Mouse (Mus musculus) neural tube, embryonic 14.5 days (tissue): ENCODE results near the gene Dap. TPM values are rescaled to one million over a fixed set of nuclear protein-coding genes. Genes with fewer than 3 reads are reported as not detected.

Experiments used
- ATAC-seq: fragments of 200-750 bp; cut with Nextera tagmentation; 2 replicates; pipeline ENCODE4 v1.8.0; 2017; ENCODE audit warnings: low read depth, mild to moderate bottlenecking, moderate TSS enrichment, moderate library complexity
- H3K27ac ChIP-seq: fragments of 300-500 bp; sonication (generic); 2 replicates; pipeline ENCODE4 v1.5.1; 2014; ENCODE audit warnings: low read depth, mild to moderate bottlenecking, control low read depth, low read length, moderate library complexity, mixed read lengths
- H3K27me3 ChIP-seq: fragments of 300-500 bp; sonication (generic); 2 replicates; pipeline ENCODE4 v1.6.1; 2014; ENCODE audit warnings: low read length; ENCODE audit not compliant: control insufficient read depth, insufficient read depth
- H3K36me3 ChIP-seq: fragments of 300-500 bp; sonication (generic); 2 replicates; pipeline ENCODE4 v1.6.1; 2014; ENCODE audit warnings: low read length, mixed read lengths; ENCODE audit not compliant: control insufficient read depth, insufficient read depth
- H3K4me1 ChIP-seq: fragments of 300-500 bp; sonication (generic); 2 replicates; pipeline ENCODE4 v1.6.1; 2014; ENCODE audit warnings: low read length; ENCODE audit not compliant: control insufficient read depth, insufficient read depth
- H3K4me2 ChIP-seq: fragments of 300-500 bp; sonication (generic); 2 replicates; pipeline ENCODE4 v1.6.1; 2014; ENCODE audit warnings: mild to moderate bottlenecking, low read depth, low read length, control low read depth
- H3K4me3 ChIP-seq: fragments of 300-500 bp; sonication (generic); 2 replicates; pipeline ENCODE4 v1.5.1; 2014; ENCODE audit warnings: low read depth, low read length, control low read depth, mixed read lengths
- H3K9ac ChIP-seq: fragments of 300-500 bp; sonication (generic); replicated peaks from 2 replicates; pipeline ENCODE4 v1.6.1; 2014; ENCODE audit warnings: low read depth, mild to moderate bottlenecking, control low read depth, low read length, mixed read lengths
- H3K9me3 ChIP-seq: fragments of 300-500 bp; sonication (generic); 2 replicates; pipeline ENCODE4 v1.6.1; 2016; ENCODE audit warnings: low read length; ENCODE audit not compliant: control insufficient read depth
- WGBS: fragments of 180-500 bp; shearing (Covaris S2); extraction: QIAGEN DNeasy Blood & Tissue Kit; methylation state at CpG from one replicate; pipeline ENCODE4 v1.1.7; 2014; 5-methylcytosine and 5-hydroxymethylcytosine counted together
- polyA plus RNA-seq: library from polyadenylated mRNA; unstranded; fragments of >200 nt; fragmentation: Nextera tagmentation; extraction: Ambion mirVana; gene quantifications from 2 replicates; pipeline ENCODE4 v1.2.1, GENCODE M21; 2014

Dap gene
- polyA plus RNA-seq, 1 experiment from 2014 or later: 23.0 TPM

DNA sequence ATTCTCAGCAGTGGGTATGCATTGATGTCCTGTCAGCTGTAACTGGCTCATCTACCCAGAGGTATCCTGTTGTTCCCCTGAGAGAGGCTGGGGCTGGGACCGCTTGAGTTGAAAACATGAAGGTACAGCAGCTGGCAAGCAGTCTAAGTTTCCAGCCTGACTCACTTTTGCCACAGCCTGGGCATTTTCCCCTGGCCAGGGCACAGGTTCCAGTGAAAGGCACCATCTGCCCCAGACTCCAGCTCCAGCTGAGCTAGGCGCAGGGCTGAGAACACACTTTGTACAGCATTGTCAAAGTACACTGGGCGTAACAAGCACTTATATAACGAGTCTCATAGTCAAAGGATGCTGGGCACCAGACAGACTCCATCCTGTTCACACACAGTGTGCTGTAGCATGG is 29.8 kb downstream of the Dap start:
- Histone ChIP-seq H3K27ac (no peak overlapping the region), H3K27me3 (no peaks in the 10 kb centered on the region), H3K9me3 (no peaks in the 10 kb centered on the region), H3K4me1 (no peaks in the 10 kb centered on the region), H3K9ac (no peak overlapping the region), H3K4me2 (no peak overlapping the region), H3K4me3 (no peak overlapping the region), H3K36me3 (no peaks in the 10 kb centered on the region)
- ATAC-seq: no peak
- 86% methylated on average over 4 of the region's 4 CpGs for WGBS

DNA sequence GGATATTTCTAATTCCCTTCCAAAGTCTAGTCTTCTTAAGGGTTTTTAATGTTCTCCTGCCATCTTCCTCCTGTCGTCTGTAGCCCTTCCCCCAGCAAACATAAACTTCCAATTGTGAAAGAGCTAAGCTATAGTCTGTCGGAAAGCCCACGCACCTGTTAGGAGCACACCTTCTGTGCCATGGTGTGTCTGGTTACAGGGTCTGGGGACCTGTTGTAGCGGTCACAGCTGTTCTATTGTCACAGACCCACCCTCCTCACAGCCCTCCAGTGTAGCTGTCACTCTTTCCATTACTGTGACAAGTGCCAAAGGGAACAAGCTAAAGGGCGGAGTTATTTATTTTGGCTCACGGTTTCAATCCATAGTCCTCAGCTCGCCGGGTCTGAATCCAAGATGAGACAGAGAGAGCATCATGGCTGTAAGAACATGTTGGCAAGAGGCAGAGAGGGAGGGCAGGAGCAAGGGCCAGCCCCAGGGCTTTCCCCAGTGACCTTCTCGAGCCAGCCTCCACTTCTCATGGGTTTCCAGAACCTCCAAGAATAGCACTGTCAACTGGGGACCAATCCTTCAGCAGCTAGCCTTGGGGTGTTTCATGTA is 30.9 kb downstream of the Dap start:
- Histone ChIP-seq H3K9me3 (no peaks in the 10 kb centered on the region), H3K4me2 (no peak overlapping the region), H3K4me3 (no peak overlapping the region), H3K36me3 (no peaks in the 10 kb centered on the region), H3K9ac (no peak overlapping the region), H3K4me1 (no peaks in the 10 kb centered on the region), H3K27me3 (no peaks in the 10 kb centered on the region), H3K27ac (no peak overlapping the region)
- no peak for ATAC-seq
- WGBS: 84% methylated on average over 9 of the region's 9 CpGs

DNA sequence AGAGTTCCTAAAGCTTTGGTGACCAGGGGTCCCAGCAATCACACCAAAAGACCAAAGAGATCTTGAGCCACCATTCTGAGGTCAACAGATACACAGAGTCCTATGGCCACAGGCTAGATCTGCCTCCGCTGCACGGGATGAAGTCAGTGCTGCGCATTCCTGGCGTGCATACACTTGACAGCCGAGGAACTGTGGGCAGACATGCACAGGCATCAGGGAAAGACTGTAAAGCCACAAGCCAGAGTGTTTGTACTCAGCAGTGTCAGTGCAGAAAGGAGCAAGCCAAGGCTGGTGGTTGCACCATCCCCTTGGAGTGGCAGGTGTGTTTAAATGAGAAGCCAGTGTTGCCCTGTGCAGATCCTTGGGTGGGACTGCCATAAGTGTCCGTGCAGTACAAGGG is 31.6 kb downstream of the Dap start:
- Histone ChIP-seq H3K27me3 (no peaks in the 10 kb centered on the region), H3K27ac (no peak overlapping the region), H3K4me2 (no peak overlapping the region), H3K36me3 (no peaks in the 10 kb centered on the region), H3K4me3 (no peak overlapping the region), H3K9ac (no peak overlapping the region), H3K4me1 (no peaks in the 10 kb centered on the region), H3K9me3 (no peaks in the 10 kb centered on the region)
- no peak for ATAC-seq
- WGBS: 88% methylated on average over 6 of the region's 6 CpGs

DNA sequence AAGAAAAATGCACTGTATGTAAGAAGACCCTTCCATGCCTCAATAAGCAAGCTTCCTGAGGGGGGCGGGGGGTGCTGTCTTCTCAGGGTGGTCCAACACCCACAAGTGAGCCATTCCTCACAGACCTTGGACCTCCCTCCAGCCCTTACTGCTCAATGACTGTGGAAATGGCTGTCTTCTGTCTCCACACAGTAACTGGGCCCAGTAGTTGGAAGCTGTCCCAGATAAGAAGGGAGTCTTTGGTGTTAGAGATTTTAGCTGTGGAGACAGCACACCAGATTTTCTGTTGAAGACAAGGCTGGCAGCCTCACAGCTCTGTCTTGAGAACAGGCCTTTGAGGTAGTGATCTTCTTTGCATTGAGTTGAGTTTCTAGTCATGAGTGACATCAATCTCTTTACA is 33.2 kb downstream of the Dap start:
- no peak overlapping the region for H3K27ac ChIP-seq
- H3K4me1 ChIP-seq: no peaks in the 10 kb centered on the region
- no peak for ATAC-seq
- no peak overlapping the region for H3K4me2 ChIP-seq
- no peaks in the 10 kb centered on the region for H3K36me3 ChIP-seq
- no peak overlapping the region for H3K9ac ChIP-seq
- WGBS: 79% methylated on average over 1 of the region's 1 CpGs
- no peaks in the 10 kb centered on the region for H3K27me3 ChIP-seq
- H3K9me3 ChIP-seq: no peaks in the 10 kb centered on the region
- no peak overlapping the region for H3K4me3 ChIP-seq

DNA sequence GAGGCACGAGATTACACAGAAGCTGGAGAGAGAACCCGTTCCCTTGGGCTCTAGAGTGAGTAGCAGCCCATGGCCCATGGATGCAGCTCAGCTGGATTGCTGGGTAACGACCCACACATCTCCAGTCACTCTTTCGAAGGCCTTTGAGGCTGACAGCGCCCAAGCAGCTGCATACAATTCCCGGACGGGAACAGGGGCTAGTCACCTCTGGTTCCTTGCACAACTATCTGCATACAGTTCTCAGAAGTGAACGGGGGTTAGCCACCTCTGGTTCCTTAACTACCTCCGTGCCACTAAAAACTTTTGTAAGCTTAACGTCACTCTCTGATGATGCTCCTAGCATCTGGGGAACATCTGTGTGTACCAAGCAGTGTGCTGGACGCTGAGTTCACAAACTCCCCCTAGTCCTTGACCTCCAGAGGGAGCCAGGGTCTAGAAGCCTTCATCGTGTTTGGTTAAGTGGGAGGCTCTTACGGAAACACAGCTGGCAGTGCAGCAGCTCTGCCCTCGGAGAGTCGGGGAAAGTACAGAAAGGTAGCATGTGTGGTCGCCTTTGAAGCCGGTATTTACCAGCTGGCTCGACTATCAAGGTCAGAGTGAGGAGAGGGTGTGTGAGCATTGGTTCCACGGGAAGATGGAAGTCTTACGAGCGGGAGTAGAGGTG is 34.0 kb downstream of the Dap start:
- Histone ChIP-seq H3K4me3 (no peak overlapping the region), H3K4me2 (no peak overlapping the region), H3K27me3 (no peaks in the 10 kb centered on the region), H3K27ac (no peak overlapping the region), H3K9ac (no peak overlapping the region), H3K9me3 (no peaks in the 10 kb centered on the region), H3K36me3 (no peaks in the 10 kb centered on the region), H3K4me1 (no peaks in the 10 kb centered on the region)
- no peak for ATAC-seq
- 78% methylated on average over 21 of the region's 21 CpGs for WGBS

DNA sequence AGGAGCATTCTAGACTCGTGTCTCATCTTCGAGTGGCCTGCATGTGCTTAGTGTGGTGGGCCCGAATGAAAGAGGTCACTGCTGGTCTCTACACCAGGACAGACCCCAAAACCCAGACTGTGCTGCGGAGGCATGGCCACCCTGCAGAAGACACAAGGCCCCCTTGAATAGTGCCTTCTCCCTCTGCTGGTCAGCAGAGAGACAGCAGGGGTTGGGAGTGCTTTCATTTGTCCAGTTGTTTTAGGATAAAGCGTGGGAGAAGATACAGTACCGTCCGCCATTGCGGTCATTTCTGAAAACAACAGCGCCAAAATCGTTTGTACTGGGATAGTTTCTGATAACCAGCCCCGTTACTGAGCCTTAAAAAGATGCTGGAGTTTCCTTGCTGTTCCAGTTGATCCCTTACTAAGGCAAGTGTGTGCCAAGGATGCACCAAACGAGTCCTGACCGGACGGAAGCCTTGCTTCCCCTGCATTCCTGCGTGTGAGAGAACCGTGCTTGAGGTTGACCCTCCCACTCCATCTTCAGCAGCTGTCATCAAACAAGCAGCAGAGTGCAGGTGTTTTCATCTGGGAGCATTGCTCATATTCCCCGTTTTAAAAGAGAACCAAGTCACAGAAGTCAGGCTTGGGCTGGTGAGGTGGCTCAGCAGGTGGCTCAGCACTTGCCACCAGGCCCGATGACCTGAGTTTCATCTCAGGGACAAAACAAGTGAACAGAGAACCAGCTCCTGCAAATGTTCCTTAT is 34.8 kb downstream of the Dap start:
- H3K9ac ChIP-seq: no peak overlapping the region
- H3K27me3 ChIP-seq: no peaks in the 10 kb centered on the region
- H3K4me3 ChIP-seq: no peak overlapping the region
- no peaks in the 10 kb centered on the region for H3K4me1 ChIP-seq
- ATAC-seq: no peak
- H3K9me3 ChIP-seq: no peaks in the 10 kb centered on the region
- H3K27ac ChIP-seq: no peak overlapping the region
- H3K4me2 ChIP-seq: no peak overlapping the region
- H3K36me3 ChIP-seq: no peaks in the 10 kb centered on the region
- 88% methylated on average over 18 of the region's 18 CpGs for WGBS

DNA sequence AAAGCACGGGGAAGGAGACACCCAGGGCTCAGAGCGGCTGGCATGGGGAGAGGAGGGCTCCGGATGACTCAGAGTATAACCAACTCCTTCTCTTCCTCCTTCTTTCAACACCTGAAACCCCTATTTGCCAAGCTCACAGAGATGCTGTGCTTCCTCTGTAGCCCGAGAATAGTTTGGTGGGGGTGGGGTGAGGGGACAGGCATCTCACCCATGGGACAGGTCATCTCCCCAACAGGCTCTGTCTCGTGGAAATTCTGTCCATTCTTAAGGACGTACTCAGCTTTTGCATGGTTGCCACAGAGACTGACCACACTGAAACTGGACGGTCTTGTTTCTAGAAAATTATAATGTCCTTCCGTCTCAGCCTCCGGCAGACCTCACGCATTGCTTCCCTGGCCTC is 37.0 kb downstream of the Dap start:
- no peak overlapping the region for H3K4me3 ChIP-seq
- no peak for ATAC-seq
- no peaks in the 10 kb centered on the region for H3K9me3 ChIP-seq
- H3K4me2 ChIP-seq: no peak overlapping the region
- no peaks in the 10 kb centered on the region for H3K4me1 ChIP-seq
- H3K9ac ChIP-seq: no peak overlapping the region
- H3K36me3 ChIP-seq: no peaks in the 10 kb centered on the region
- no peaks in the 10 kb centered on the region for H3K27me3 ChIP-seq
- H3K27ac ChIP-seq: no peak overlapping the region
- WGBS: 78% methylated on average over 10 of the region's 10 CpGs

DNA sequence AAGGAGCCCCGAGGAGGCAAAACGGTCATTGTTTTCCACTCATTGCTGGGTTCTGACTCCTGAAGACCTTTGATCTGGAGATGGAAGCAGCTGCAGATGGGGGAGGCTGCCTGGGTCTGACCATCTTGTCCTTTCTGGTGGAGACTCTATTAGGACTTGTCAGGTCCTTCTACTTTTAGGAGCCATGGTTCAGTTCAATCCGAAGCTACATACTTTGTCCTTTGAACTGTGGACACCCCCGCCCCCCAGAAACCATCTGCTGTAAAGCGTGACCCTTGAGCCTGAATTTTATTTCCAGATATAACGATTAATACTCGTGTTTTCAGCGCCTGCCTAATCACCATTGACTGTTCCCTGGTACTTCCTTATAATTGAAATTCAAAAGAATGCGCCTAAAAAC is 38.2 kb downstream of the Dap start:
- H3K4me3 ChIP-seq: no peak overlapping the region
- no peak overlapping the region for H3K9ac ChIP-seq
- no peak overlapping the region for H3K27ac ChIP-seq
- ATAC-seq: no peak
- H3K4me1 ChIP-seq: no peaks in the 10 kb centered on the region
- H3K4me2 ChIP-seq: no peak overlapping the region
- no peaks in the 10 kb centered on the region for H3K9me3 ChIP-seq
- no peaks in the 10 kb centered on the region for H3K36me3 ChIP-seq
- H3K27me3 ChIP-seq: no peaks in the 10 kb centered on the region
- 82% methylated on average over 9 of the region's 9 CpGs for WGBS

DNA sequence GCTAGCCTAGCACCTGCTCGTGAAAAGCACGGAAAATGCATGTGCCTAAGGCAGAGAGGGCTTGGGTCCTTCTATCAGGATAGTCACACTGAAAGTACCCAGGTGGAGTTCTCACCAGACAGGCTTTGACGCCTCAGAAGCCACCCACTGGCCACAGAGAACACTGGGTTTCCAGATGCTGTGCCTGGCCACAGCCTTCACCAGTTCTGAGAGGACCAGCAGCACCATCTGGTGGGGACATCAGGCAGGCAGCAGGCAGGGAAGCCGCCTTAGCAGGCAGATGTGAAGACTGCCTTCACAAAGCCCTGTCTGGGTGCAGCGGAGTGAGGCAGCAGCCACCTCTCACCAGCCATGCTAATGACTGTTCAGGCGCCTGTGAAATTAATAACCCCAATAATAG is 40.7 kb downstream of the Dap start:
- Histone ChIP-seq H3K27ac (no peak overlapping the region), H3K27me3 (no peaks in the 10 kb centered on the region), H3K4me3 (no peak overlapping the region), H3K4me1 (no peaks in the 10 kb centered on the region), H3K9me3 (no peaks in the 10 kb centered on the region), H3K36me3 (no peaks in the 10 kb centered on the region), H3K4me2 (no peak overlapping the region), H3K9ac (no peak overlapping the region)
- peak; percentile 96 for ATAC-seq
- 29% methylated on average over 6 of the region's 6 CpGs for WGBS
